Comparison of ENCODE assay signal across 8 mouse cellular contexts in the genomic region with DNA sequence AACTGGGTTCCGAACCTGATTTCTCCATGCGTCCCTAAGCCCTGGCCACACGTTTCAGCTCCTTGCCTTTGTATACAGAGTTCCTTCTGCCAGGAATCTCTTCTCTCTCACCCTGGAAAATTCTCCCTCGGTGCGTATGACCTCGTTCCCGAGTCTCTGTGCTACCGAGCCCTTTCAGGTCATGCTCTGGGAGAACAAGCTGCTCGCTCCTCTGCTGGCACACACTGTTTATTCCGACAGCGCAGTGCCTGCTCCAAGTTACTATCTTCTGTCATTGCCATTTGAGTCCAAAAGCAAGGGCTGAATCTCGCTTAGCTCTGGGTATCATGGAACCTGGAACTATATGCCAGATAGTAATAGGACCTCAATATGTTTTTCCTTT. TPM values are rescaled to one million over a fixed set of nuclear protein-coding genes. Genes with fewer than 3 reads are reported as not detected.
DNase-seq lines count a peak whose midpoint lies in the region; ATAC-seq and TF ChIP-seq lines count a peak whose summit lies in the region.

No protein-coding gene starts in this region.

- H3K9ac ChIP-seq in liver, embryonic 12.5 days: no peak overlapping the region

- H3K27ac ChIP-seq in layer of hippocampus, adult 2 months: peak overlapping the region; percentile 57
- peak overlapping the region; percentile 84 for H3K27ac ChIP-seq in olfactory bulb, adult 2 months (ENCODE audit: insufficient read depth, low read depth, low read length)
- H3K27ac ChIP-seq in liver, embryonic 12.5 days: no peak overlapping the region

- no peaks in the 10 kb centered on the region for H3K36me3 ChIP-seq in liver, embryonic 12.5 days

- peak overlapping the region; percentile 27 for H3K4me3 ChIP-seq in layer of hippocampus, adult 2 months
- peak overlapping the region; percentile 13; the same call in 1 of the 2 replicates for H3K4me3 ChIP-seq in olfactory bulb, adult 2 months (ENCODE audit: insufficient read depth, low read depth, low read length)
- H3K4me3 ChIP-seq in liver, embryonic 12.5 days: no peak overlapping the region

- no peak overlapping the region for H3K4me2 ChIP-seq in liver, embryonic 12.5 days

- intact Hi-C loops in heart, postnatal 25 days (cut with DNase I): no loop called here

- ATAC-seq in liver, embryonic 12.5 days: no peak

- H3K4me1 ChIP-seq in olfactory bulb, adult 2 months (ENCODE audit: control insufficient read depth, insufficient read depth, low read length): peaks cover 14% of the 10 kb centered on the region
- peaks cover 13% of the 10 kb centered on the region for H3K4me1 ChIP-seq in liver, embryonic 12.5 days

- TF ChIP-seq CTCF in layer of hippocampus, adult 2 months (conservative IDR thresholded peaks at IDR 0.05): no peak
- no peak for TF ChIP-seq CTCF in olfactory bulb, adult 2 months (IDR thresholded peaks at IDR 0.05; ENCODE audit: insufficient read depth, low read depth, low read length)

- H3K27me3 ChIP-seq in liver, embryonic 12.5 days (replicated peaks): no peaks in the 10 kb centered on the region

- TF ChIP-seq POLR2A in olfactory bulb, adult 2 months (IDR thresholded peaks at IDR 0.05; ENCODE audit: insufficient read depth, low read depth, low read length): no peak

- no peaks in the 10 kb centered on the region for H3K9me3 ChIP-seq in liver, embryonic 12.5 days (replicated peaks)

- WGBS in olfactory bulb, adult 2 months: 22% methylated on average over 12 of the region's 12 CpGs
- WGBS in liver, embryonic 12.5 days (ENCODE audit: insufficient replicate concordance): 73% methylated on average over 12 of the region's 12 CpGs

- DNase-seq in layer of hippocampus, adult 2 months (ENCODE audit: low spot score in 2 of 2): no peak
- DNase-seq in layer of hippocampus, adult 11-12 months (ENCODE audit: low spot score): no peak
- peak; percentile 74 to 76 for DNase-seq in cerebellum, postnatal 14 days
- peak; percentile 14 for DNase-seq in heart, postnatal 25 days (ENCODE audit: low spot score)
- DNase-seq in urinary bladder, postnatal 4 days (ENCODE audit: low spot score in 2 of 2): no peak
- DNase-seq in frontal cortex, postnatal 25 days (ENCODE audit: low spot score in 2 of 2): no peak

RNA-seq across cellular contexts. Expression of gene Uspl1, which starts 31.4 kb away (rescaled TPM):
- 10 to 100 TPM; 38.8 to 39.0 TPM for total RNA-seq in layer of hippocampus, adult 2 months (2021)
- total RNA-seq in heart, postnatal 25 days (2021): 10 to 100 TPM; 16.2 to 17.4 TPM
- polyA plus RNA-seq in olfactory bulb, adult 2 months (2012; ENCODE audit: insufficient read depth, insufficient read length, low replicate concordance, missing spikeins): not detected in 2 replicates
- polyA plus RNA-seq in liver, embryonic 12.5 days (2016; fragmentation: Nextera tagmentation; extraction: Ambion mirVana): 32.5 and 37.1 TPM in 2 replicates

RNA-seq across cellular contexts. Expression of gene Hmgb1, which starts 31.5 kb away (rescaled TPM):
- total RNA-seq in layer of hippocampus, adult 2 months (2021): 100 to 1,000 TPM; 143 to 147 TPM
- total RNA-seq in heart, postnatal 25 days (2021): 10 to 100 TPM; 83.8 to 97.6 TPM
- polyA plus RNA-seq in olfactory bulb, adult 2 months (2012; ENCODE audit: insufficient read depth, insufficient read length, low replicate concordance, missing spikeins): 501 TPM in 1 of 2 replicates, not detected in the other
- polyA plus RNA-seq in liver, embryonic 12.5 days (2016; fragmentation: Nextera tagmentation; extraction: Ambion mirVana): 682 and 741 TPM in 2 replicates

Comparison
In these comparisons a context has a peak if more than half of its experiments do, and no peak if none do; other contexts are left out.
1. DNase-seq: peak in cerebellum, postnatal 14 days (2 of 2) and heart, postnatal 25 days (single experiment); none in layer of hippocampus, adult 2 months (0 of 2), layer of hippocampus, adult 11-12 months (single experiment), urinary bladder, postnatal 4 days (0 of 2) and frontal cortex, postnatal 25 days (0 of 2).